Mouse (Mus musculus) cerebellum, adult 18-20 months (tissue): ENCODE data around the gene 2310033P09Rik.
A peak's percentile ranks its signal among the peaks of the same experiment; 100 is the strongest.

Experiments
- DNase-seq, 2 experiments: peaks; one replicate each; pipeline ENCODE4 v3.0.0; 2021

The 2310033P09Rik gene

GRCm38 (mm10) chr11:59208153-59208831 is at the start of gene 2310033P09Rik:
Gene 2310033P09Rik, plus strand, starts transcription at chr11:59208321.
- DNase-seq = peak; percentile 90 to 97

- no peak for DNase-seq
These were observed 49.0 kb upstream of the 2310033P09Rik start for GRCm38 (mm10) chr11:59159099-59159498.

GRCm38 (mm10) chr11:59159558-59159957 is 48.6 kb upstream of the 2310033P09Rik start:
- DNase-seq = no peak

GRCm38 (mm10) chr11:59161398-59161797 is 46.7 kb upstream of the 2310033P09Rik start:
- no peak for DNase-seq

- no peak for DNase-seq
These were observed 45.5 kb upstream of the 2310033P09Rik start for GRCm38 (mm10) chr11:59162443-59163254.

- peak; percentile 99 for DNase-seq
These were observed 44.6 kb upstream of the 2310033P09Rik start, which contains the start of gene Iba57 for GRCm38 (mm10) chr11:59163255-59164236. Gene Iba57, minus strand, starts transcription at chr11:59163739.

- no peak for DNase-seq
These were observed 43.7 kb upstream of the 2310033P09Rik start for GRCm38 (mm10) chr11:59164384-59164783.

- DNase-seq = no peak
These were observed 42.4 kb upstream of the 2310033P09Rik start for GRCm38 (mm10) chr11:59165616-59166241.

- no peak for DNase-seq
These were observed 38.3 kb upstream of the 2310033P09Rik start for GRCm38 (mm10) chr11:59169807-59170206.

- DNase-seq = no peak
These were observed 37.6 kb upstream of the 2310033P09Rik start for GRCm38 (mm10) chr11:59170549-59170948.

GRCm38 (mm10) chr11:59174189-59174838 is 33.8 kb upstream of the 2310033P09Rik start:
- no peak for DNase-seq

- DNase-seq = no peak
These were observed 31.6 kb upstream of the 2310033P09Rik start for GRCm38 (mm10) chr11:59176475-59176874.

GRCm38 (mm10) chr11:59176921-59177320 is 31.2 kb upstream of the 2310033P09Rik start:
- no peak for DNase-seq

- DNase-seq = peak; percentile 34
These were observed 25.2 kb upstream of the 2310033P09Rik start, which contains the start of gene Gjc2 for GRCm38 (mm10) chr11:59182864-59183331. Gene Gjc2, minus strand, starts transcription at chr11:59183213.

- peak; percentile 56 to 62 for DNase-seq
These were observed 24.3 kb upstream of the 2310033P09Rik start for GRCm38 (mm10) chr11:59183821-59184220.

- no peak for DNase-seq
These were observed 22.6 kb upstream of the 2310033P09Rik start for GRCm38 (mm10) chr11:59185490-59185889.

GRCm38 (mm10) chr11:59187706-59188105 is 20.4 kb upstream of the 2310033P09Rik start:
- DNase-seq = no peak

GRCm38 (mm10) chr11:59191231-59192058 is 16.7 kb upstream of the 2310033P09Rik start:
- peak; percentile 91 to 92 for DNase-seq

- DNase-seq = no peak
These were observed 16.1 kb upstream of the 2310033P09Rik start, which contains the start of gene Guk1 for GRCm38 (mm10) chr11:59192059-59192386. Gene Guk1, minus strand, starts transcription at chr11:59192212.

- no peak for DNase-seq
These were observed 11.9 kb upstream of the 2310033P09Rik start for GRCm38 (mm10) chr11:59196230-59196629.
